Mouse (Mus musculus): ENCODE data around the gene Clcf1.

GRCm38 (mm10) chr19:4262756-4263155 is 48.7 kb downstream of the Clcf1 start:
- TF ChIP-seq HCFC1 (IDR thresholded peaks at IDR 0.05; ENCODE audit: borderline replicate concordance, insufficient read depth, low read length): no peak
- no peak for TF ChIP-seq CHD2 (IDR thresholded peaks at IDR 0.05; ENCODE audit: low read depth, low read length)
- TF ChIP-seq ZC3H11A (IDR thresholded peaks at IDR 0.05; ENCODE audit: borderline replicate concordance, low read depth, low read length): no peak

All from ES-E14 (cell line).